Mouse (Mus musculus) kidney, adult 2 months (tissue): ENCODE measurements around the gene Mal. TPM values are rescaled to one million over a fixed set of nuclear protein-coding genes. Genes with fewer than 3 reads are reported as not detected.

Experiments
- DNase-seq: peaks from one replicate; pipeline ENCODE4 v3.0.0; 2021
- H3K27ac ChIP-seq: fragments of 200-500 bp; 2 replicates; pipeline ENCODE4 v1.5.1; 2012; ENCODE audit warnings: low read depth, low read length, control low read depth, inconsistent platforms; ENCODE audit not compliant: insufficient read depth
- H3K27me3 ChIP-seq: fragments of 200-500 bp; replicated peaks from 2 replicates; pipeline ENCODE4 v1.6.1; 2012; ENCODE audit warnings: mild to moderate bottlenecking, moderate library complexity, low read length, inconsistent platforms; ENCODE audit not compliant: control insufficient read depth, insufficient read depth
- H3K36me3 ChIP-seq: fragments of 200-500 bp; 2 replicates; pipeline ENCODE4 v1.6.1; 2012; ENCODE audit warnings: mild to moderate bottlenecking, moderate library complexity, low read length, inconsistent platforms; ENCODE audit not compliant: control insufficient read depth, insufficient read depth
- H3K4me1 ChIP-seq: fragments of 200-500 bp; 2 replicates; pipeline ENCODE4 v1.6.1; 2011; ENCODE audit warnings: low read length; ENCODE audit not compliant: control insufficient read depth, insufficient read depth
- H3K4me3 ChIP-seq: fragments of 200-500 bp; 2 replicates; pipeline ENCODE4 v1.5.1; 2011; ENCODE audit warnings: mild to moderate bottlenecking, low read depth, low read length, control low read depth; ENCODE audit not compliant: insufficient read depth
- CTCF ChIP-seq: fragments of 200-500 bp; conservative IDR thresholded peaks from 2 replicates; pipeline ENCODE4 v1.5.1; 2011; ENCODE audit warnings: low read depth, mild to moderate bottlenecking, control low read depth, low read length, moderate library complexity, mixed read lengths; ENCODE audit not compliant: insufficient read depth, insufficient read length
- POLR2A ChIP-seq: fragments of 200-500 bp; IDR thresholded peaks from one replicate; pipeline ENCODE4 v1.6.1; 2011; ENCODE audit warnings: low read depth, low read length, control low read depth
- WGBS: fragments of 180-500 bp; shearing (Covaris S2); methylation state at CpG from one replicate; pipeline ENCODE4 v1.1.7; 2018; 5-methylcytosine and 5-hydroxymethylcytosine counted together
- polyA plus RNA-seq: library from polyadenylated mRNA; depleted of rRNA; stranded (reverse); fragments of >200 nt; gene quantifications from 2 replicates; pipeline ENCODE4 v1.2.3, GENCODE M21; 2012

Gene Mal
- polyA plus RNA-seq, 1 experiment, result 91.2 TPM

GRCm38 (mm10) chr2:127643728-127644704 is 12.5 kb downstream of the Mal start:
- peaks cover 13% of the 10 kb centered on the region for H3K4me1 ChIP-seq
- TF ChIP-seq CTCF (no peak), POLR2A (no peak)
- 52% methylated on average over 19 of the region's 19 CpGs for WGBS
- no peak for DNase-seq
- no peak overlapping the region for H3K4me3 ChIP-seq
- no peaks in the 10 kb centered on the region for H3K27me3 ChIP-seq
- H3K36me3 ChIP-seq, result no peaks in the 10 kb centered on the region; the same call in 1 of the 2 replicates
- H3K27ac ChIP-seq, result peak overlapping the region; percentile 34

- no peak for DNase-seq
- Histone ChIP-seq H3K27ac (peak overlapping the region; percentile 41), H3K4me1 (peaks cover 9% of the 10 kb centered on the region; the same call in 1 of the 2 replicates), H3K36me3 (peaks cover 2% of the 10 kb centered on the region; the same call in 1 of the 2 replicates), H3K4me3 (no peak overlapping the region), H3K27me3 (no peaks in the 10 kb centered on the region)
- TF ChIP-seq CTCF (no peak), POLR2A (no peak)
- WGBS, result 61% methylated on average over 9 of the region's 9 CpGs
Measured at GRCm38 (mm10) chr2:127638973-127639372, 17.5 kb downstream of the Mal start.

GRCm38 (mm10) chr2:127635581-127635980 is 20.9 kb downstream of the Mal start:
- peaks cover 9% of the 10 kb centered on the region; the same call in 1 of the 2 replicates for H3K4me1 ChIP-seq
- peak overlapping the region; percentile 89 for H3K27ac ChIP-seq
- no peaks in the 10 kb centered on the region for H3K27me3 ChIP-seq
- WGBS, result 26% methylated on average over 6 of the region's 6 CpGs
- DNase-seq, result peak; percentile 95
- no peak overlapping the region for H3K4me3 ChIP-seq
- no peak for TF ChIP-seq POLR2A
- no peak for TF ChIP-seq CTCF
- H3K36me3 ChIP-seq, result peaks cover 2% of the 10 kb centered on the region; the same call in 1 of the 2 replicates

- Histone ChIP-seq H3K4me3 (no peak overlapping the region), H3K27ac (no peak overlapping the region), H3K27me3 (no peaks in the 10 kb centered on the region), H3K36me3 (peaks cover 2% of the 10 kb centered on the region; the same call in 1 of the 2 replicates), H3K4me1 (peaks cover 4% of the 10 kb centered on the region; the same call in 1 of the 2 replicates)
- no peak for TF ChIP-seq POLR2A
- no peak for TF ChIP-seq CTCF
- 77% methylated on average over 2 of the region's 2 CpGs for WGBS
- no peak for DNase-seq
Measured at GRCm38 (mm10) chr2:127632601-127633000, 23.9 kb downstream of the Mal start.

- DNase-seq, result no peak
- Histone ChIP-seq H3K36me3 (no peaks in the 10 kb centered on the region), H3K27me3 (no peaks in the 10 kb centered on the region), H3K4me3 (no peak overlapping the region), H3K4me1 (peaks cover 4% of the 10 kb centered on the region; the same call in 1 of the 2 replicates), H3K27ac (0 out of 2 replicates have a peak overlapping the region, but pooled peaks have one; percentile 10)
- WGBS, result 52% methylated on average over 6 of the region's 6 CpGs
- TF ChIP-seq POLR2A (no peak), CTCF (no peak)
Measured at GRCm38 (mm10) chr2:127627990-127628570, 28.4 kb downstream of the Mal start.

GRCm38 (mm10) chr2:127627354-127627753 is 29.1 kb downstream of the Mal start:
- Histone ChIP-seq H3K27me3 (no peaks in the 10 kb centered on the region), H3K27ac (no peak overlapping the region), H3K4me3 (no peak overlapping the region), H3K36me3 (no peaks in the 10 kb centered on the region), H3K4me1 (peaks cover 4% of the 10 kb centered on the region; the same call in 1 of the 2 replicates)
- no peak for TF ChIP-seq POLR2A
- TF ChIP-seq CTCF, result no peak
- no peak for DNase-seq
- 80% methylated on average over 6 of the region's 6 CpGs for WGBS
